Mouse (Mus musculus) C2C12 (cell line): Measurements from ENCODE around the gene Ercc4. TPM values are rescaled to one million over a fixed set of nuclear protein-coding genes. Genes with fewer than 3 reads are reported as not detected.

Source experiments
- H3K27me3 ChIP-seq: one replicate; pipeline ENCODE4 v1.6.1; 2011; ENCODE audit not compliant: control insufficient read depth, insufficient read depth, insufficient read length
- H3K36me3 ChIP-seq: one replicate; pipeline ENCODE4 v1.6.1; 2011; ENCODE audit not compliant: control insufficient read depth, insufficient read depth
- H3K4me3 ChIP-seq: one replicate; pipeline ENCODE4 v1.5.1; 2011; ENCODE audit warnings: mild to moderate bottlenecking, control low read depth; ENCODE audit not compliant: poor library complexity, insufficient read depth, severe bottlenecking
- H3K79me2 ChIP-seq: one replicate; pipeline ENCODE4 v1.6.1; 2011; ENCODE audit not compliant: control insufficient read depth, insufficient read depth
- H3K79me3 ChIP-seq: one replicate; pipeline ENCODE4 v1.6.1; 2011; ENCODE audit warnings: low read depth, control low read depth
- H3ac ChIP-seq: one replicate; pipeline ENCODE3; 2011; ENCODE audit warnings: low read depth; ENCODE audit not compliant: control insufficient read depth, insufficient read length
- CEBPB ChIP-seq: IDR thresholded peaks from one replicate; pipeline ENCODE4 v1.6.1; 2011; ENCODE audit warnings: low read depth, mild to moderate bottlenecking, control low read depth, moderate library complexity
- CTCF ChIP-seq: IDR thresholded peaks from one replicate; pipeline ENCODE4 v1.5.1; 2011; ENCODE audit not compliant: control insufficient read depth, insufficient read depth, insufficient read length
- FOSL1 ChIP-seq: IDR thresholded peaks from one replicate; pipeline ENCODE4 v1.8.0; 2011; ENCODE audit warnings: mild to moderate bottlenecking, low read length; ENCODE audit not compliant: poor library complexity, insufficient read depth, severe bottlenecking
- MAX ChIP-seq: IDR thresholded peaks from one replicate; pipeline ENCODE4 v1.6.1; 2011; ENCODE audit warnings: mild to moderate bottlenecking, control low read depth
- MYOD1 ChIP-seq: IDR thresholded peaks from one replicate; pipeline ENCODE4 v1.6.1; 2011; ENCODE audit warnings: low read depth; ENCODE audit not compliant: control insufficient read depth, insufficient read length
- MYOG ChIP-seq: IDR thresholded peaks from one replicate; pipeline ENCODE4 v1.6.1; 2011; ENCODE audit not compliant: control insufficient read depth, insufficient read length; ENCODE audit errors: extremely low read depth
- USF1 ChIP-seq: IDR thresholded peaks from one replicate; pipeline ENCODE4 v1.6.1; 2011; ENCODE audit warnings: low read depth, mild to moderate bottlenecking, control low read depth, moderate library complexity
- polyA plus RNA-seq: library from polyadenylated mRNA; unstranded; fragments of >200 nt; fragmentation: generic; extraction: Trizol; gene quantifications from one replicate; pipeline ENCODE4 v1.2.1, GENCODE M21; 2012; ENCODE audit warnings: missing spikeins

The Ercc4 gene
- polyA plus RNA-seq, 1 experiment = 6.6 TPM

GRCm38 (mm10) chr16:13150790-13151189 lies 41.3 kb downstream of the Ercc4 start:
- TF ChIP-seq FOSL1 (no peak), CTCF (no peak), MYOD1 (no peak), MYOG (no peak), USF1 (no peak), CEBPB (no peak), MAX (no peak)
- Histone ChIP-seq H3K79me2 (no peaks in the 10 kb centered on the region), H3K36me3 (peaks cover 22% of the 10 kb centered on the region), H3K27me3 (no peaks in the 10 kb centered on the region), H3ac (no peak overlapping the region), H3K4me3 (no peak overlapping the region), H3K79me3 (no peaks in the 10 kb centered on the region)

GRCm38 (mm10) chr16:13152475-13152874 lies 43.0 kb downstream of the Ercc4 start:
- Histone ChIP-seq H3K79me3 (no peaks in the 10 kb centered on the region), H3K4me3 (no peak overlapping the region), H3K27me3 (no peaks in the 10 kb centered on the region), H3ac (no peak overlapping the region), H3K36me3 (peaks cover 12% of the 10 kb centered on the region), H3K79me2 (no peaks in the 10 kb centered on the region)
- no peak for TF ChIP-seq USF1
- no peak for TF ChIP-seq MYOG
- no peak for TF ChIP-seq FOSL1
- no peak for TF ChIP-seq MAX
- no peak for TF ChIP-seq CTCF
- TF ChIP-seq MYOD1 = no peak
- TF ChIP-seq CEBPB = no peak

- H3ac ChIP-seq = no peak overlapping the region
These were observed 43.7 kb downstream of the Ercc4 start for GRCm38 (mm10) chr16:13153215-13153614.

GRCm38 (mm10) chr16:13154352-13154751 lies 44.9 kb downstream of the Ercc4 start:
- no peaks in the 10 kb centered on the region for H3K79me2 ChIP-seq
- TF ChIP-seq MAX = no peak
- TF ChIP-seq CEBPB = no peak
- no peak for TF ChIP-seq USF1
- TF ChIP-seq MYOG = no peak
- no peak for TF ChIP-seq FOSL1
- TF ChIP-seq MYOD1 = no peak
- no peak for TF ChIP-seq CTCF
- no peaks in the 10 kb centered on the region for H3K79me3 ChIP-seq
- H3K4me3 ChIP-seq = no peak overlapping the region
- no peaks in the 10 kb centered on the region for H3K36me3 ChIP-seq
- H3K27me3 ChIP-seq = no peaks in the 10 kb centered on the region
- no peak overlapping the region for H3ac ChIP-seq

More at GRCm38 (mm10) chr16:13153215-13153614, 43.7 kb downstream of the Ercc4 start:
- no peaks in the 10 kb centered on the region for H3K79me2 ChIP-seq
- H3K4me3 ChIP-seq = no peak overlapping the region
- H3K79me3 ChIP-seq = no peaks in the 10 kb centered on the region
- no peaks in the 10 kb centered on the region for H3K27me3 ChIP-seq
- no peak for TF ChIP-seq MYOG
- TF ChIP-seq USF1 = no peak
- peaks cover 9% of the 10 kb centered on the region for H3K36me3 ChIP-seq

GRCm38 (mm10) chr16:13157314-13157713 lies 47.8 kb downstream of the Ercc4 start:
- H3K79me3 ChIP-seq = no peaks in the 10 kb centered on the region
- no peak overlapping the region for H3ac ChIP-seq
- TF ChIP-seq MYOD1 (no peak), FOSL1 (no peak), MAX (no peak), USF1 (no peak), CTCF (no peak)
- no peaks in the 10 kb centered on the region for H3K27me3 ChIP-seq
- no peaks in the 10 kb centered on the region for H3K79me2 ChIP-seq
- H3K36me3 ChIP-seq = no peaks in the 10 kb centered on the region
- H3K4me3 ChIP-seq = no peak overlapping the region

- Histone ChIP-seq H3K79me3 (no peaks in the 10 kb centered on the region), H3ac (no peak overlapping the region), H3K79me2 (no peaks in the 10 kb centered on the region), H3K36me3 (no peaks in the 10 kb centered on the region), H3K27me3 (no peaks in the 10 kb centered on the region), H3K4me3 (no peak overlapping the region)
- TF ChIP-seq FOSL1 = no peak
- TF ChIP-seq MYOD1 = no peak
- TF ChIP-seq CEBPB = no peak
- TF ChIP-seq USF1 = no peak
- no peak for TF ChIP-seq CTCF
- TF ChIP-seq MYOG = no peak
- TF ChIP-seq MAX = no peak
These were observed 48.7 kb downstream of the Ercc4 start for GRCm38 (mm10) chr16:13158153-13158670.
